In genomic region chr1:172514551-172515268, GRCm38 (mm10) we compare ENCODE assay signal across 11 mouse cellular contexts. TPM values are rescaled to one million over a fixed set of nuclear protein-coding genes. Genes with fewer than 3 reads are reported as not detected.
DNase-seq lines count a peak whose midpoint lies in the region; ATAC-seq lines count a peak whose summit lies in the region.
"Had no signal": no experiment of that assay in that cellular context is flagged by ENCODE, and none has a peak within 500 bp of the region (broad histone marks: within the 10 kb centered on the region; RNA-seq: fewer than 3 reads in every experiment).

No protein-coding gene starts in this region.

- no peak for ATAC-seq in neural tube, embryonic 15.5 days (ENCODE audit: low FRiP score)
- no peak for ATAC-seq in kidney, embryonic 16.5 days (ENCODE audit: low FRiP score, low TSS enrichment)
- no peak for ATAC-seq in stomach, embryonic 14.5 days (ENCODE audit: insufficient number of reproducible peaks, insufficient read depth, low FRiP score, low read depth)

- no peak overlapping the region for H3K9ac ChIP-seq in neural tube, embryonic 15.5 days (replicated peaks)
- peak overlapping the region; percentile 17; the same call in 1 of the 2 replicates for H3K9ac ChIP-seq in kidney, embryonic 16.5 days (replicated peaks; ENCODE audit: low read length)
- H3K9ac ChIP-seq in stomach, embryonic 14.5 days (replicated peaks; ENCODE audit: low read depth, low read length): no peak overlapping the region
- H3K9ac ChIP-seq: embryonic facial prominence, embryonic 12.5 days; neural tube, embryonic 13.5 days had no signal

- peaks cover 16% of the 10 kb centered on the region; the same call in 1 of the 2 replicates for H3K4me1 ChIP-seq in neural tube, embryonic 15.5 days
- H3K4me1 ChIP-seq in kidney, embryonic 16.5 days (ENCODE audit: insufficient read depth, low read length): peaks cover 35% of the 10 kb centered on the region
- peaks cover 16% of the 10 kb centered on the region; the same call in 1 of the 2 replicates for H3K4me1 ChIP-seq in stomach, embryonic 14.5 days (ENCODE audit: control insufficient read depth, insufficient read depth, low read length)

- peak; percentile 21 for DNase-seq in adrenal gland, postnatal 14 days
- no peak for DNase-seq in adrenal gland, adult 18-20 months (ENCODE audit: low spot score in 2 of 2)
- no peak for DNase-seq in neural tube, embryonic 10.5 days (ENCODE audit: extremely low spot score, low spot score)
- DNase-seq in cerebellum, adult 9-11 months: no peak
- no peak for DNase-seq in cerebellum, postnatal 14 days

- H3K9me3 ChIP-seq in neural tube, embryonic 15.5 days (replicated peaks): no peaks in the 10 kb centered on the region
- peaks cover 4% of the 10 kb centered on the region; the same call in 1 of the 2 replicates for H3K9me3 ChIP-seq in kidney, embryonic 16.5 days (ENCODE audit: low read length)
- H3K9me3 ChIP-seq in stomach, embryonic 14.5 days (ENCODE audit: control insufficient read depth, low read depth, low read length): no peaks in the 10 kb centered on the region; the same call in 1 of the 2 replicates
- H3K9me3 ChIP-seq: embryonic facial prominence, embryonic 12.5 days had no signal

- 88% methylated on average over 7 of the region's 7 CpGs for WGBS in neural tube, embryonic 15.5 days
- 67% methylated on average over 7 of the region's 7 CpGs for WGBS in kidney, embryonic 16.5 days
- 77% methylated on average over 7 of the region's 7 CpGs for WGBS in stomach, embryonic 14.5 days

- no peak overlapping the region for H3K4me3 ChIP-seq in neural tube, embryonic 15.5 days (replicated peaks)
- no peak overlapping the region for H3K4me3 ChIP-seq in kidney, embryonic 16.5 days (ENCODE audit: low read length)
- H3K4me3 ChIP-seq in stomach, embryonic 14.5 days (ENCODE audit: low read depth, low read length): no peak overlapping the region
- H3K4me3 ChIP-seq: embryonic facial prominence, embryonic 12.5 days; neural tube, embryonic 13.5 days had no signal

- H3K4me2 ChIP-seq in neural tube, embryonic 15.5 days: no peak overlapping the region
- H3K4me2 ChIP-seq in kidney, embryonic 16.5 days (replicated peaks; ENCODE audit: low read depth, low read length): no peak overlapping the region
- no peak overlapping the region for H3K4me2 ChIP-seq in stomach, embryonic 14.5 days (replicated peaks; ENCODE audit: low read depth, low read length)
- H3K4me2 ChIP-seq: embryonic facial prominence, embryonic 12.5 days; neural tube, embryonic 13.5 days had no signal

- peak overlapping the region; percentile 33; the same call in 1 of the 2 replicates for H3K27ac ChIP-seq in neural tube, embryonic 15.5 days (replicated peaks)
- peak overlapping the region; percentile 79 for H3K27ac ChIP-seq in kidney, embryonic 16.5 days (ENCODE audit: low read length)
- 0 out of 2 replicates have a peak overlapping the region, but pooled peaks have one; percentile 41 for H3K27ac ChIP-seq in stomach, embryonic 14.5 days (ENCODE audit: low read length)
- H3K27ac ChIP-seq: embryonic facial prominence, embryonic 12.5 days; neural tube, embryonic 13.5 days had no signal

- H3K36me3 ChIP-seq in neural tube, embryonic 15.5 days: no peaks in the 10 kb centered on the region
- H3K36me3 ChIP-seq in kidney, embryonic 16.5 days (ENCODE audit: insufficient read depth, low read length): no peaks in the 10 kb centered on the region
- no peaks in the 10 kb centered on the region for H3K36me3 ChIP-seq in stomach, embryonic 14.5 days (ENCODE audit: control insufficient read depth, insufficient read depth, low read length)
- H3K36me3 ChIP-seq: embryonic facial prominence, embryonic 12.5 days; neural tube, embryonic 13.5 days had no signal

- no peaks in the 10 kb centered on the region for H3K27me3 ChIP-seq in neural tube, embryonic 15.5 days (replicated peaks)
- no peaks in the 10 kb centered on the region for H3K27me3 ChIP-seq in kidney, embryonic 16.5 days (ENCODE audit: insufficient read depth, low read length)
- no peaks in the 10 kb centered on the region for H3K27me3 ChIP-seq in stomach, embryonic 14.5 days (ENCODE audit: control insufficient read depth, insufficient read depth, low read length)
- H3K27me3 ChIP-seq: embryonic facial prominence, embryonic 12.5 days; neural tube, embryonic 13.5 days had no signal

RNA-seq across cellular contexts. Expression of gene Cfap45, which starts 5.9 kb away (rescaled TPM):
- total RNA-seq in adrenal gland, postnatal 14 days (2021): 0.22 and 1.0 TPM in 2 replicates
- under 1 TPM; 0.35 to 0.40 TPM for total RNA-seq in adrenal gland, adult 18-20 months (2021)
- polyA plus RNA-seq in neural tube, embryonic 15.5 days (2015; fragmentation: Nextera tagmentation; extraction: Ambion mirVana): 3.8 and 4.3 TPM in 2 replicates
- 1.9 and 2.5 TPM in 2 replicates for polyA plus RNA-seq in kidney, embryonic 16.5 days (2015; fragmentation: Nextera tagmentation; extraction: Ambion mirVana)
- polyA plus RNA-seq in stomach, embryonic 14.5 days (2014; fragmentation: Nextera tagmentation; extraction: Ambion mirVana): 1.9 and 2.9 TPM in 2 replicates

RNA-seq across cellular contexts. Expression of gene Tagln2, which starts 14.9 kb away (rescaled TPM):
- 105 and 120 TPM in 2 replicates for total RNA-seq in adrenal gland, postnatal 14 days (2021)
- total RNA-seq in adrenal gland, adult 18-20 months (2021): 10 to 100 TPM; 64.7 to 65.1 TPM
- polyA plus RNA-seq in neural tube, embryonic 15.5 days (2015; fragmentation: Nextera tagmentation; extraction: Ambion mirVana): 140 and 198 TPM in 2 replicates
- polyA plus RNA-seq in kidney, embryonic 16.5 days (2015; fragmentation: Nextera tagmentation; extraction: Ambion mirVana): 280 and 282 TPM in 2 replicates
- 188 and 196 TPM in 2 replicates for polyA plus RNA-seq in stomach, embryonic 14.5 days (2014; fragmentation: Nextera tagmentation; extraction: Ambion mirVana)

RNA-seq across cellular contexts. Expression of gene Igsf9, which starts 33.1 kb away (rescaled TPM):
- 2.4 and 2.8 TPM in 2 replicates for total RNA-seq in adrenal gland, postnatal 14 days (2021)
- 1 to 10 TPM; 1.1 to 3.2 TPM for total RNA-seq in adrenal gland, adult 18-20 months (2021)
- 38.9 TPM in 2 replicates for polyA plus RNA-seq in neural tube, embryonic 15.5 days (2015; fragmentation: Nextera tagmentation; extraction: Ambion mirVana)
- polyA plus RNA-seq in kidney, embryonic 16.5 days (2015; fragmentation: Nextera tagmentation; extraction: Ambion mirVana): 45.7 and 58.1 TPM in 2 replicates
- polyA plus RNA-seq in stomach, embryonic 14.5 days (2014; fragmentation: Nextera tagmentation; extraction: Ambion mirVana): 41.5 and 48.1 TPM in 2 replicates

RNA-seq across cellular contexts. Expression of gene Slamf9, which starts 39.6 kb away (rescaled TPM):
- 1.2 and 1.6 TPM in 2 replicates for total RNA-seq in adrenal gland, postnatal 14 days (2021)
- total RNA-seq in adrenal gland, adult 18-20 months (2021): 1 to 10 TPM; 3.4 to 5.0 TPM
- polyA plus RNA-seq in neural tube, embryonic 15.5 days (2015; fragmentation: Nextera tagmentation; extraction: Ambion mirVana): 0.36 and 0.38 TPM in 2 replicates
- 1.0 and 1.7 TPM in 2 replicates for polyA plus RNA-seq in kidney, embryonic 16.5 days (2015; fragmentation: Nextera tagmentation; extraction: Ambion mirVana)
- 0.43 and 0.45 TPM in 2 replicates for polyA plus RNA-seq in stomach, embryonic 14.5 days (2014; fragmentation: Nextera tagmentation; extraction: Ambion mirVana)
- polyA plus RNA-seq: neural tube, embryonic 13.5 days had no signal

RNA-seq across cellular contexts. Expression of gene Vsig8, which starts 41.0 kb away (rescaled TPM):
- 0.41 TPM in 1 of 2 replicates, not detected in the other for total RNA-seq in adrenal gland, postnatal 14 days (2021)
- under 1 TPM in 1 of 2 experiments, not detected in 1; 0.40 TPM for total RNA-seq in adrenal gland, adult 18-20 months (2021)
- 1.4 and 1.9 TPM in 2 replicates for polyA plus RNA-seq in neural tube, embryonic 15.5 days (2015; fragmentation: Nextera tagmentation; extraction: Ambion mirVana)
- 0.34 and 0.68 TPM in 2 replicates for polyA plus RNA-seq in kidney, embryonic 16.5 days (2015; fragmentation: Nextera tagmentation; extraction: Ambion mirVana)
- 1.0 and 1.2 TPM in 2 replicates for polyA plus RNA-seq in stomach, embryonic 14.5 days (2014; fragmentation: Nextera tagmentation; extraction: Ambion mirVana)
- total RNA-seq: gastrocnemius, postnatal 14 days had no signal
- polyA plus RNA-seq: embryonic facial prominence, embryonic 12.5 days had no signal
